Mouse (Mus musculus) heart, adult 2 months (tissue): ENCODE results near the gene Mtus2.

Source experiments
- CTCF ChIP-seq: fragments of 200-600 bp; IDR thresholded peaks from 2 replicates; pipeline ENCODE4 v1.8.1; 2022; ENCODE audit warnings: antibody characterized with exemption, mild to moderate bottlenecking, moderate library complexity
- EP300 ChIP-seq: fragments of 200-500 bp; IDR thresholded peaks from 2 replicates; pipeline ENCODE4 v1.6.1; 2011; ENCODE audit warnings: low read depth, low read length, control low read depth; ENCODE audit not compliant: insufficient read depth
- POLR2A ChIP-seq: fragments of 200-500 bp; IDR thresholded peaks from 2 replicates; pipeline ENCODE4 v1.6.1; 2011; ENCODE audit warnings: mild to moderate bottlenecking, low read depth, low read length, control low read depth; ENCODE audit not compliant: insufficient read depth

- no peak for TF ChIP-seq CTCF
- no peak for TF ChIP-seq EP300
- TF ChIP-seq POLR2A = no peak
Observed at GRCm38 (mm10) chr5:147935096-147935495, 22.0 kb upstream of the Mtus2 start.
